Mouse (Mus musculus): ENCODE data around the gene 1700025C18Rik. TPM values are rescaled to one million over a fixed set of nuclear protein-coding genes. Genes with fewer than 3 reads are reported as not detected.

The 1700025C18Rik gene
- polyA plus RNA-seq, 1 experiment from 2014 or later: not detected

- H3K4me2 ChIP-seq (replicated peaks): no peak overlapping the region
- no peak overlapping the region for H3K9ac ChIP-seq
- peaks cover 12% of the 10 kb centered on the region for H3K4me1 ChIP-seq (replicated peaks)
These were observed 58.0 kb downstream of the 1700025C18Rik start for GRCm38 (mm10) chr2:165032533-165032932.

More at GRCm38 (mm10) chr2:165032533-165032932, 58.0 kb downstream of the 1700025C18Rik start:
- H3K27me3 ChIP-seq (replicated peaks): no peaks in the 10 kb centered on the region
- ATAC-seq: no peak
- H3K36me3 ChIP-seq: no peaks in the 10 kb centered on the region
- H3K27ac ChIP-seq: no peak overlapping the region
- H3K9me3 ChIP-seq: no peaks in the 10 kb centered on the region
- 32% methylated on average over 3 of the region's 3 CpGs for WGBS
- H3K4me3 ChIP-seq (replicated peaks): no peak overlapping the region

Other genes with a start within 250 kb of the 1700025C18Rik start
- 28.7 and 29.5 TPM in 2 replicates for gene Pltp, start 233.0 kb downstream of the 1700025C18Rik start, polyA plus RNA-seq (2015; fragmentation: Nextera tagmentation; extraction: Ambion mirVana)
- 63.6 and 65.5 TPM in 2 replicates for gene Pcif1, start 211.4 kb downstream of the 1700025C18Rik start, polyA plus RNA-seq (2015; fragmentation: Nextera tagmentation; extraction: Ambion mirVana)
- gene Zfp335, start 179.0 kb downstream of the 1700025C18Rik start, polyA plus RNA-seq (2015; fragmentation: Nextera tagmentation; extraction: Ambion mirVana): 10.7 and 11.3 TPM in 2 replicates
- gene Mmp9, start 150.0 kb downstream of the 1700025C18Rik start, polyA plus RNA-seq (2015; fragmentation: Nextera tagmentation; extraction: Ambion mirVana): 4.9 and 5.2 TPM in 2 replicates
- gene Slc12a5, start 129.9 kb downstream of the 1700025C18Rik start, polyA plus RNA-seq (2015; fragmentation: Nextera tagmentation; extraction: Ambion mirVana): 0.80 and 0.97 TPM in 2 replicates
- 47.4 and 48.8 TPM in 2 replicates for gene Ncoa5, start 55.9 kb downstream of the 1700025C18Rik start, polyA plus RNA-seq (2015; fragmentation: Nextera tagmentation; extraction: Ambion mirVana)
- 8.5 and 9.3 TPM in 2 replicates for gene Cd40, start 35.1 kb downstream of the 1700025C18Rik start, polyA plus RNA-seq (2015; fragmentation: Nextera tagmentation; extraction: Ambion mirVana)
- 0.62 and 0.68 TPM in 2 replicates for gene Cdh22, start 144.1 kb upstream of the 1700025C18Rik start, polyA plus RNA-seq (2015; fragmentation: Nextera tagmentation; extraction: Ambion mirVana)
- gene Slc35c2, start 197.1 kb upstream of the 1700025C18Rik start, polyA plus RNA-seq (2015; fragmentation: Nextera tagmentation; extraction: Ambion mirVana): 83.6 and 98.3 TPM in 2 replicates
- 58.1 and 63.0 TPM in 2 replicates for gene Elmo2, start 235.7 kb upstream of the 1700025C18Rik start, polyA plus RNA-seq (2015; fragmentation: Nextera tagmentation; extraction: Ambion mirVana)

Measured in intestine, embryonic 15.5 days (tissue).